Mouse (Mus musculus) embryonic facial prominence, embryonic 14.5 days (tissue): ENCODE data around the gene Rassf3. TPM values are rescaled to one million over a fixed set of nuclear protein-coding genes. Genes with fewer than 3 reads are reported as not detected.
A peak's percentile ranks its signal among the peaks of the same experiment; 100 is the strongest.

Source experiments
- ATAC-seq: fragments of 200-750 bp; cut with Nextera tagmentation; 2 replicates; pipeline ENCODE4 v1.8.0; 2017; ENCODE audit warnings: low read depth, moderate number of reproducible peaks, moderate TSS enrichment
- DNase-seq: peaks from one replicate; pipeline ENCODE4 v3.0.0-alpha.2; 2015; ENCODE audit warnings: low spot score
- H3K27ac ChIP-seq: fragments of 300-500 bp; sonication (generic); replicated peaks from 2 replicates; pipeline ENCODE4 v1.5.1; 2014; ENCODE audit warnings: low read depth, mild to moderate bottlenecking, low read length, moderate library complexity
- H3K27me3 ChIP-seq: fragments of 300-500 bp; sonication (generic); replicated peaks from 2 replicates; pipeline ENCODE4 v1.6.1; 2014; ENCODE audit warnings: low read length; ENCODE audit not compliant: control insufficient read depth, insufficient read depth
- H3K36me3 ChIP-seq: fragments of 300-500 bp; sonication (generic); 2 replicates; pipeline ENCODE4 v1.6.1; 2014; ENCODE audit warnings: low read length, mixed read lengths; ENCODE audit not compliant: control insufficient read depth, insufficient read depth
- H3K4me1 ChIP-seq: fragments of 300-500 bp; sonication (generic); 2 replicates; pipeline ENCODE4 v1.6.1; 2014; ENCODE audit warnings: antibody characterized with exemption, low read length; ENCODE audit not compliant: control insufficient read depth, insufficient read depth
- H3K4me2 ChIP-seq: fragments of 300-500 bp; sonication (generic); 2 replicates; pipeline ENCODE4 v1.6.1; 2014; ENCODE audit warnings: low read depth, mild to moderate bottlenecking, low read length, moderate library complexity, mixed read lengths
- H3K4me3 ChIP-seq: fragments of 300-500 bp; sonication (generic); 2 replicates; pipeline ENCODE4 v1.5.1; 2014; ENCODE audit warnings: low read depth, mild to moderate bottlenecking, low read length
- H3K9ac ChIP-seq: fragments of 300-500 bp; sonication (generic); 2 replicates; pipeline ENCODE4 v1.6.1; 2014; ENCODE audit warnings: low read depth, mild to moderate bottlenecking, low read length, moderate library complexity, mixed read lengths
- H3K9me3 ChIP-seq: fragments of 300-500 bp; sonication (generic); 2 replicates; pipeline ENCODE4 v1.6.1; 2016; ENCODE audit warnings: low read length; ENCODE audit not compliant: control insufficient read depth
- WGBS: fragments of 180-500 bp; shearing (Covaris S2); extraction: QIAGEN DNeasy Blood & Tissue Kit; methylation state at CpG from one replicate; pipeline ENCODE4 v1.1.7; 2014; 5-methylcytosine and 5-hydroxymethylcytosine counted together
- polyA plus RNA-seq: library from polyadenylated mRNA; unstranded; fragments of >200 nt; fragmentation: Nextera tagmentation; extraction: Ambion mirVana; gene quantifications from 2 replicates; pipeline ENCODE4 v1.2.1, GENCODE M21; 2014

Rassf3 gene
- polyA plus RNA-seq, 1 experiment from 2014 or later: 27.0 TPM

DNA sequence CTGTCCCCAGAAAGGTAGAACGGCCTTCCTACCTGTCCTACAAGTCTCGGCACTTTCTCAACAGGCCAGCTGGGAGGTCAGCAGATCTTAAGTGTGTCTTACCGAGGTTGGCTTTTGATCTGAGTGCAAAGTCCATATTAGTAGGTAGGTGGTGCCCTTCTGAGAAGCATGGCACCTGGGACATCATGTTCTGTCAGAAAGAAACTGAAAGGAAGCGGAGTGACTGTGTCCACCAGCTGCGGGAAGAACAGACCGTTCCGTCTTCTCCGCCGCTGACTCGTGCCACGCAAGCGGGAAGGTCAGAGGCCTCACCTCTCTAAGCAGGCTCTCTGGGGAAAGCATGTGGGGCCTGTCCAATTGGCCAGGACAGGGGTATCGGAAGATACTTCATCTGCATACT is 91.4 kb downstream of the Rassf3 start:
- WGBS: 88% methylated on average over 13 of the region's 13 CpGs
- ATAC-seq (no peak), DNase-seq (no peak)
- H3K4me1 ChIP-seq: 0 out of 2 replicates have a peak, but pooled peaks cover 3% of the 10 kb centered on the region
- peaks cover 84% of the 10 kb centered on the region for H3K36me3 ChIP-seq
- no peak overlapping the region for H3K27ac ChIP-seq
- no peak overlapping the region for H3K9ac ChIP-seq
- H3K4me3 ChIP-seq: no peak overlapping the region
- no peaks in the 10 kb centered on the region for H3K27me3 ChIP-seq
- H3K9me3 ChIP-seq: no peaks in the 10 kb centered on the region
- H3K4me2 ChIP-seq: no peak overlapping the region

DNA sequence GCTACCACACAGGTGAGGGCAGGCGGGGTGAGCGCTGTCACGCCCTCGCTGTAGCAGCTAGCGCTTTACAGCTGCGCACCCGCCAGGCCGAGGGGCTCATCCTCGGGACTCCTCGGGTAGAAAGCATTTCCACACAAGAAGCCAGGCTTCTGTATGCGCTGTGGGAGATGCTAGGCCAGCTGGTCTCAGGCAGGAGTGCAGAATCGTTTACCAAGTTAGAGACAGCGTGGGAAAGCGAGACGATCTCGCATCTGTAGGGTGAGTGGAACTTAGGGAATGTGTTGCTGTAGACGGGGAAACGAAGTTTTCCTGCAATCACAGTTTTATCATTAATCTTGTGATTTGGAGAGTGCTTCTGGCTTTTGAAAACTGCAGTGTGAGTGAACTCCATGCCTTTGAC is 94.9 kb downstream of the Rassf3 start:
- no peak overlapping the region for H3K4me2 ChIP-seq
- WGBS: 94% methylated on average over 18 of the region's 18 CpGs
- H3K9me3 ChIP-seq: no peaks in the 10 kb centered on the region
- H3K9ac ChIP-seq: no peak overlapping the region
- ATAC-seq (no peak), DNase-seq (no peak)
- H3K27me3 ChIP-seq: no peaks in the 10 kb centered on the region
- H3K4me1 ChIP-seq: 0 out of 2 replicates have a peak, but pooled peaks cover 2% of the 10 kb centered on the region
- H3K4me3 ChIP-seq: no peak overlapping the region
- H3K27ac ChIP-seq: no peak overlapping the region
- H3K36me3 ChIP-seq: peaks cover 91% of the 10 kb centered on the region

DNA sequence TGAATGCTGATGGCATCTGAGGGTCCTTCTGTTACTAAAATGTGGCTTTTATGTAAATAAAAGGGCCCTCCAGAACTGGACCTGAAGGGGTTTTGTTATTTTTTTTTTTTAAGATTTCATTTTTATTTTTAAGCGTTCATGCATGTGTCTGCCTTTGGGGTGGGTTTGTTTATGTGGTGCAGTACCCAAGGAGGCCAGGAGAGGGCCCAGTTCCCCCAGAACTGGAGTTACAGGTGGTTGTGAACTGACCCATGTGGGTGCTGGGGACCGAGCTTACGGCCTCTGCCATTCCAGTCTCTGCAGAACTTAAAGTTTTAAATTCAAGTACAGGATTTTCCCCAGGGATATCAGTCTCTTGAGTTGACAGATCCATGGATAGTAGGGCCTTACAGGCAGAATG is 96.8 kb downstream of the Rassf3 start:
- H3K27ac ChIP-seq: no peak overlapping the region
- no peaks in the 10 kb centered on the region for H3K4me1 ChIP-seq
- ATAC-seq (no peak), DNase-seq (no peak)
- H3K9me3 ChIP-seq: no peaks in the 10 kb centered on the region
- no peaks in the 10 kb centered on the region for H3K27me3 ChIP-seq
- peaks cover 86% of the 10 kb centered on the region for H3K36me3 ChIP-seq
- H3K9ac ChIP-seq: no peak overlapping the region
- WGBS: 97% methylated on average over 3 of the region's 3 CpGs
- H3K4me3 ChIP-seq: no peak overlapping the region
- no peak overlapping the region for H3K4me2 ChIP-seq

DNA sequence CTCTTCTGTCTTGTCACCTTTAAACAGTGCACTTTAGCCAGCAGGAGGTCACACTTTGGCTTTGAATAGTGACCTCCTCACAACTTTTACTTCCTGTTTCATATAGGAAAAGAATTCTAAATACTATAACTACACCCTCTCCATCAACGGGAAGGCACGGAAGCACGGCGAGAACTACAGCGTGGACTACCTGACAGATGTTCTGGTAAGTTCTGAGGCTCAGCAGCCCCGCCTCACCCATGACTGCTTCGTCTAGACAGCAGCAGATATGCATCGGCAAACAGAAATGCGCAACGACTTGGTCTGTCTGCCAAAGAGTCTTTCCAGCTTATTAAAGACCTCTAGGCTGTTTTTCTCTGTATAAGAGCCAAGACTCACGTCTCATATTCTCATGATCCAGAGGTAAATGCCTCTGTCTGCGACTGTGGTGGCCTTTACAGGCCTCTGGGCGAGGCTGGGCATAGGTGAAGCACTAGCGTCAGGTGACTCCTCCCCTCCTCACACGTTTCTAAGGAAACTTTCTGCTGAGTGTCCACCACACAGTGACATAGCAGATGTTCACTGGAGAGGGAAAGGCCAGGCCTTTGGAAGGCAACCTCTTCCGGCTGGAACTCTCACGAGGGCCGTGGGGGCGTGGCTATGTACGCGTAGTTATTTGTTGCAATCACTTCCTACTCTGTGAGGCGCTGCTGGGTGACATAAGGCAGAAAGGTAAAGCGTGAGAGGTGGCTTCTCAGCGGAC is 99.4 kb downstream of the Rassf3 start:
- H3K27me3 ChIP-seq: no peaks in the 10 kb centered on the region
- WGBS: 89% methylated on average over 24 of the region's 24 CpGs
- peaks cover 80% of the 10 kb centered on the region for H3K36me3 ChIP-seq
- no peak for ATAC-seq
- peak; percentile 41 for DNase-seq
- no peak overlapping the region for H3K4me2 ChIP-seq
- peaks cover 5% of the 10 kb centered on the region; the same call in 1 of the 2 replicates for H3K4me1 ChIP-seq
- H3K4me3 ChIP-seq: no peak overlapping the region
- H3K9me3 ChIP-seq: no peaks in the 10 kb centered on the region
- H3K9ac ChIP-seq: no peak overlapping the region
- H3K27ac ChIP-seq: no peak overlapping the region

DNA sequence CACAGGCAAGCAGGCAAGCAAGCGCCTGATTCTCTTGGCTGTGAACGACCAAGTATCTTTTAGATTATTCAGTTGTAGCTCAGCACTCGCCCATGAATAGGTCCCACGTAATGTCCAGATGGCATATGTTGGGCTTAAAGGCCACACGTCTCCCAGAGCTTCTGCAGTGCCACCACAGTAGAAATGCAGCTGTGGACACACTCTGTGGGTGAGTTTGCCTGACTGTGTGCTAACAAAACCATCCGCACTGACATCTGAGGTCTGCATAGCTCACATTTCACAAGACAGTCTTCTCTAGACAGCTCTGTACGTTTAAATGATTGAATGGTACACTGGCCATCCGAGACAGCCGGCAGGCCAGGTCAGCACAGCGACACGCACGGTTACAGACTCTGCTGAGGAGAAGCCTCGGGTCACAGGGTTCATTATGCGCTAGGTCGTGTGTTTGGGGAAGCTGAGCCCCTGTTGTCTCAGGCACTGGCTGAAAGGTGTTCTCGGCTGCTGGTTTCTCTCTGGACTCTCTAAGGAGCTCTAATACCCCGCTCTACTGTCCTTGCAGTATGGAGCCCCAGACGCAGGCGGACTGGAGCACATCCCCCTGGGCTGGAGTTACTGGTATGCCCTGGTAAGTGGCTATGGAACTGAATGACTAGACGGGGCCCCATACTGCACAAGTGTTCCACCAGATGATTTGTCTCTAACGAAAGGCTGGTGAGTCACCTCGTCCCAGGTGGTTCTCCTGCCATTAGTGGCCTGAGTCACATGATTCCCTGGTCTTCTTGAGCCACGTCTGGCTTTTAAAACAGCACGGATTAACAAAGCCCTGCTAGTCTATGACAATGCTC is 100.3 kb downstream of the Rassf3 start:
- ATAC-seq: no peak
- no peak for DNase-seq
- Histone ChIP-seq H3K4me1 (peaks cover 5% of the 10 kb centered on the region; the same call in 1 of the 2 replicates), H3K36me3 (peaks cover 77% of the 10 kb centered on the region), H3K4me3 (no peak overlapping the region), H3K9me3 (no peaks in the 10 kb centered on the region), H3K9ac (no peak overlapping the region), H3K27ac (no peak overlapping the region), H3K27me3 (no peaks in the 10 kb centered on the region), H3K4me2 (no peak overlapping the region)
- 71% methylated on average over 23 of the region's 24 CpGs for WGBS

DNA sequence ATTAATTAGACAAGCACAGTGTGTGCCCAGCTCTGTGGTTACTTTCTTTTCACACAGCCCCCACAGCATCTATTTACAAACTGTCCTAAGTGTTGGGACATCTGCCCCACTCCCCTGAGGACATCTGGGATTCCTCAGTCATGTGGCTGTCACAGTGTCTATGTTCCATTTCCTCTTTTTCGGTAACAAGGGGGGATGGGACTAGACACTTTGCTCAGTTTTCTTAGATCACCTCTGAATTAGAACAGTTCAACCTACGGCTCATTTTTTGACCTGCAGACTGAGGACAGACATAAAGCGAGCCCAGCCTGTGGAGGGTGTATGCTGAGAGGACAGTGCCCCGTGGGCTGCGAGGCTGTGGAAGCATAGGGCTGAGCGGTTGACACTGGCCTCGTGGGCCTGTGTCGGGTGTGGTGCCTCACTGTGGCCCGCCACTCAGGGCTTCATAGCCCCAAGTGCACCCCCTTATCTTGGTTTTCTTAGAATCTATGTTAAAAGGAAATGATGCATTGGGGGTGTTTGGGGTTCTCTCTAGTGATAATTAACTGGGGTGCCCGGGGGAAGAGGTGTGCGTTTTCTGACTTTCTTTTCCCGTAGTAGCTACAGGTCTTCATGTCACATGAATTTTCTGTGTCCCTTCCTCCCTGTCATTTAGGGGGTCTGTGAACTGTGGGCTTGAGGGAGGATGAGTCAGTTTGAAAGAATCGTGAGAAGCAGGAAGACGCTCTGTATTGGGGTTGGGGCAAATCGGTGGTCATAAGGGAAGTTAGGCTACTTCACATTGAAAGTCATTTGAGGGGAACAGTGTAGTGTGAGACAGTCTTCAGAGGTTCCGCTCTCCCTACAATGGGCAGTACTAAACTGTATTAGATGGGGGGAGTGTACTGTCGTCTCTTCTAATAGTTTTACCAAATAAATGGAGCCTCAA is 101.2 kb downstream of the Rassf3 start:
- Histone ChIP-seq H3K9ac (no peak overlapping the region), H3K4me1 (peaks cover 5% of the 10 kb centered on the region; the same call in 1 of the 2 replicates), H3K4me2 (no peak overlapping the region), H3K9me3 (no peaks in the 10 kb centered on the region), H3K27me3 (no peaks in the 10 kb centered on the region), H3K27ac (no peak overlapping the region), H3K36me3 (peaks cover 77% of the 10 kb centered on the region), H3K4me3 (no peak overlapping the region)
- ATAC-seq (no peak), DNase-seq (no peak)
- 84% methylated on average over 17 of the region's 17 CpGs for WGBS

DNA sequence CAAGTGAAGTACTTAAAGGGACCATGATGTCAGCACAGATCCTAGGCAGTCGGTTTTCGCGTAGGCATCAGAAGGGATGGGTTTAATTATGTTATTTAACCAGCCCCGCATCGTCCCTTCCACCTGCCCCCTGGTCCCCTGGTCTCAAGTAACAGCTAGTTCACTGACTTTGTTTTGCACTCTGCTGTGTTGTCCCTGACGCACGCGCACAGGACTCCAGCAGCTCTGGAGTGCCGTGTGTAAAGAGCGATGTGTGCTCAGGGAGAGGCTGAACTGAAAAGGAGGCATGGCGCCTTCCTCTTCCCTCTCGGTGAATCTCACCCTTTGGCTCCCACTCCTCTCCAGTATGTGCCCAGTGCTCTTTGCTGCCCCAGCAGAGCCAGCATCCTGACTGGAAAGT is 102.1 kb downstream of the Rassf3 start:
- DNase-seq (no peak), ATAC-seq (no peak)
- Histone ChIP-seq H3K9me3 (no peaks in the 10 kb centered on the region), H3K4me3 (no peak overlapping the region), H3K4me1 (peaks cover 5% of the 10 kb centered on the region; the same call in 1 of the 2 replicates), H3K27ac (peak overlapping the region; percentile 3; the same call in 1 of the 2 replicates), H3K36me3 (peaks cover 71% of the 10 kb centered on the region), H3K9ac (no peak overlapping the region), H3K4me2 (no peak overlapping the region; the same call in 1 of the 2 replicates), H3K27me3 (no peaks in the 10 kb centered on the region)
- 38% methylated on average over 12 of the region's 12 CpGs for WGBS

DNA sequence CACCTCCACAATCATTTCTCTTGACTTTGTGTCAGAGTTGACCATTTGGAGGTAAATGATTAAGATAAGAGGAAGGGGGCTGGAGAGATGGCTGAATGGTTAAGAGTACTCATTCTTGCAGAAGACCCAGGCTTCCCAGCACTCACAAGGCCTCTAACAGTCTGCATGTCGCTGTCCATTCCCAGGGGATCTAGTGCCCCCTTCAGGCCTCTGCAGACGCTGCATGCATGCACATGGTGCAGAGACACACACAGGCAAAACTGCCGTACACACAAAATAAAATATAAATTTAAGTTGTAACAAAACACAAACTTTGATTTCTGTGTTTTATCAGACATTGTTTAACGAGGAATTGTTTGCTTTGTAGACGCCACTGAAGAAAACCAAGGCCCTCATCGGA is 105.4 kb downstream of the Rassf3 start:
- peaks cover 15% of the 10 kb centered on the region for H3K4me1 ChIP-seq
- WGBS: 94% methylated on average over 6 of the region's 6 CpGs
- no peak overlapping the region for H3K9ac ChIP-seq
- H3K4me2 ChIP-seq: no peak overlapping the region
- no peaks in the 10 kb centered on the region for H3K9me3 ChIP-seq
- H3K36me3 ChIP-seq: peaks cover 40% of the 10 kb centered on the region
- no peak overlapping the region for H3K27ac ChIP-seq
- DNase-seq (no peak), ATAC-seq (no peak)
- no peaks in the 10 kb centered on the region for H3K27me3 ChIP-seq
- no peak overlapping the region for H3K4me3 ChIP-seq
